Mouse (Mus musculus) cerebral cortex, adult 2 months (tissue): ENCODE measurements around the gene Atf6.

ENCODE experiments used
- WGBS: fragments of 180-500 bp; shearing (Covaris S2); methylation state at CpG from one replicate; pipeline ENCODE4 v1.1.7; 2018; 5-methylcytosine and 5-hydroxymethylcytosine counted together

Atf6 gene

GRCm38 (mm10) chr1:170704911-170705594, 162.5 kb downstream of the Atf6 start:
- 56% methylated on average over 4 of the region's 4 CpGs for whole genome bisulfite sequencing

GRCm38 (mm10) chr1:170704103-170704502, 163.5 kb downstream of the Atf6 start:
- WGBS, result 89% methylated on average over 6 of the region's 6 CpGs

GRCm38 (mm10) chr1:170702958-170703357, 164.6 kb downstream of the Atf6 start:
- 71% methylated on average over 6 of the region's 6 CpGs for WGBS

- WGBS, result 87% methylated on average over 2 of the region's 2 CpGs
Measured at GRCm38 (mm10) chr1:170702263-170702662, 165.3 kb downstream of the Atf6 start.

GRCm38 (mm10) chr1:170701582-170701981, 166.0 kb downstream of the Atf6 start:
- WGBS, result 85% methylated on average over 8 of the region's 8 CpGs

GRCm38 (mm10) chr1:170701178-170701577, 166.4 kb downstream of the Atf6 start:
- 68% methylated on average over 3 of the region's 3 CpGs for WGBS

- WGBS, result 94% methylated on average over 3 of the region's 3 CpGs
Measured at GRCm38 (mm10) chr1:170700496-170701027, 167.0 kb downstream of the Atf6 start.

- WGBS, result 42% methylated on average over 9 of the region's 9 CpGs
Measured at GRCm38 (mm10) chr1:170699553-170699952, 168.0 kb downstream of the Atf6 start.

GRCm38 (mm10) chr1:170698771-170699170, 168.8 kb downstream of the Atf6 start:
- WGBS, result 70% methylated on average over 3 of the region's 3 CpGs

GRCm38 (mm10) chr1:170697771-170698356, 169.7 kb downstream of the Atf6 start:
- whole genome bisulfite sequencing, result 90% methylated on average over 7 of the region's 7 CpGs

- WGBS, result 96% methylated on average over 8 of the region's 8 CpGs
Measured at GRCm38 (mm10) chr1:170696996-170697395, 170.6 kb downstream of the Atf6 start.

- 61% methylated on average over 6 of the region's 6 CpGs for WGBS
Measured at GRCm38 (mm10) chr1:170695326-170695725, 172.2 kb downstream of the Atf6 start.

GRCm38 (mm10) chr1:170694821-170695291, 172.7 kb downstream of the Atf6 start:
- 61% methylated on average over 5 of the region's 5 CpGs for WGBS

- WGBS, result 75% methylated on average over 5 of the region's 5 CpGs
Measured at GRCm38 (mm10) chr1:170691301-170691700, 176.3 kb downstream of the Atf6 start.

- WGBS, result 95% methylated on average over 8 of the region's 8 CpGs
Measured at GRCm38 (mm10) chr1:170689773-170690172, 177.8 kb downstream of the Atf6 start.

GRCm38 (mm10) chr1:170683863-170684262, 183.7 kb downstream of the Atf6 start:
- 83% methylated on average over 6 of the region's 6 CpGs for WGBS

- WGBS, result 80% methylated on average over 2 of the region's 2 CpGs
Measured at GRCm38 (mm10) chr1:170679624-170680023, 187.9 kb downstream of the Atf6 start.

- 74% methylated on average over 4 of the region's 4 CpGs for WGBS
Measured at GRCm38 (mm10) chr1:170678861-170679260, 188.7 kb downstream of the Atf6 start.

- 95% methylated on average over 4 of the region's 4 CpGs for WGBS
Measured at GRCm38 (mm10) chr1:170677681-170678080, 189.9 kb downstream of the Atf6 start.

GRCm38 (mm10) chr1:170674184-170674775, 193.3 kb downstream of the Atf6 start:
- WGBS, result 59% methylated on average over 9 of the region's 9 CpGs

GRCm38 (mm10) chr1:170665200-170665599, 202.4 kb downstream of the Atf6 start:
- WGBS, result 69% methylated on average over 7 of the region's 7 CpGs

GRCm38 (mm10) chr1:170664620-170665185, 202.9 kb downstream of the Atf6 start:
- 55% methylated on average over 11 of the region's 11 CpGs for whole genome bisulfite sequencing
